Mouse (Mus musculus) myocyte (in vitro differentiated cells): Measurements from ENCODE around the gene Rfx7.

Experiments
- POLR2A ChIP-seq: IDR thresholded peaks from one replicate; pipeline ENCODE4 v1.6.1; 2011; ENCODE audit warnings: low read depth, mild to moderate bottlenecking, control low read depth, moderate library complexity; ENCODE audit not compliant: insufficient read length
- TCF12 ChIP-seq: IDR thresholded peaks from one replicate; pipeline ENCODE4 v1.6.1; 2011; ENCODE audit warnings: mild to moderate bottlenecking, control low read depth; ENCODE audit not compliant: poor library complexity, insufficient read depth, severe bottlenecking
- TCF3 ChIP-seq: IDR thresholded peaks from one replicate; pipeline ENCODE4 v1.6.1; 2011; ENCODE audit warnings: low read depth, control low read depth; ENCODE audit not compliant: insufficient read length
- USF1 ChIP-seq: IDR thresholded peaks from one replicate; pipeline ENCODE4 v1.6.1; 2011; ENCODE audit warnings: low read depth, mild to moderate bottlenecking, control low read depth, moderate library complexity

DNA sequence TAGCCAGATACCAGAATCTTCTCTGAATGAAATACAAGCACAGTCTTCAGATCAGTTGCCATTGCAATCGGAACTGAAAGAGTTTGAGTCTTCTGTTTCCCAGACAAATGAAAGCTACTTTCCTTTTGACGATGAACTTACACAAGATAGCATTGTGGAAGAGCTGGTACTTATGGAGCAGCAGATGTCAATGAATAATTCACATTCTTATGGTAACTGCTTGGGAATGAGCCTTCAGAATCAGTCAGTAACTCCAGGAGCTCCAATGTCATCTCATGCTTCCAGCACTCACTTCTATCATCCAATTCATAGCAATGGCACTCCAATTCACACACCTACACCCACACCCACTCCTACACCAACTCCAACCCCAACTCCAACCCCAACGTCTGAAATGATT is 86.0 kb downstream of the Rfx7 start:
- TF ChIP-seq POLR2A, result no peak
- no peak for TF ChIP-seq TCF3
- no peak for TF ChIP-seq USF1
- no peak for TF ChIP-seq TCF12
